Mouse (Mus musculus) spleen, adult 2 months (tissue): ENCODE measurements around the gene Armc6. TPM values are rescaled to one million over a fixed set of nuclear protein-coding genes. Genes with fewer than 3 reads are reported as not detected.

Experiments used
- DNase-seq, 2 experiments: peaks; one replicate each; pipeline versions ENCODE4 v3.0.0 to v3.0.0-alpha.2; 2012 to 2021; ENCODE audit warnings: low spot score in 2 of 2, low read depth in 1 of 2
- H3K27ac ChIP-seq: fragments of 200-500 bp; 2 replicates; pipeline ENCODE4 v1.5.1; 2012; ENCODE audit warnings: low read length, inconsistent platforms; ENCODE audit not compliant: insufficient read depth
- H3K27me3 ChIP-seq: fragments of 200-500 bp; 2 replicates; pipeline ENCODE4 v1.6.1; 2012; ENCODE audit warnings: mild to moderate bottlenecking, moderate library complexity, low read length, inconsistent platforms; ENCODE audit not compliant: control insufficient read depth, insufficient read depth
- H3K36me3 ChIP-seq: fragments of 200-500 bp; 2 replicates; pipeline ENCODE4 v1.6.1; 2012; ENCODE audit warnings: mild to moderate bottlenecking, low read length, inconsistent platforms; ENCODE audit not compliant: control insufficient read depth, insufficient read depth
- H3K4me1 ChIP-seq: fragments of 200-500 bp; 2 replicates; pipeline ENCODE4 v1.6.1; 2011; ENCODE audit warnings: inconsistent platforms; ENCODE audit not compliant: control insufficient read depth, insufficient read depth, insufficient read length
- H3K4me3 ChIP-seq: fragments of 200-500 bp; 2 replicates; pipeline ENCODE4 v1.5.1; 2011; ENCODE audit warnings: mild to moderate bottlenecking, inconsistent platforms; ENCODE audit not compliant: insufficient read depth, insufficient read length; ENCODE audit errors: extremely low read depth
- CTCF ChIP-seq: fragments of 200-500 bp; IDR thresholded peaks from 2 replicates; pipeline ENCODE4 v1.5.1; 2011; ENCODE audit warnings: mild to moderate bottlenecking, inconsistent platforms; ENCODE audit not compliant: insufficient read depth, insufficient read length, insufficient replicate concordance; ENCODE audit errors: extremely low read depth
- POLR2A ChIP-seq: fragments of 200-500 bp; IDR thresholded peaks from 2 replicates; pipeline ENCODE4 v1.6.1; 2011; ENCODE audit warnings: low read depth, low read length, inconsistent platforms
- WGBS: fragments of 180-500 bp; shearing (Covaris S2); methylation state at CpG from one replicate; pipeline ENCODE4 v1.1.7; 2018; 5-methylcytosine and 5-hydroxymethylcytosine counted together
- polyA plus RNA-seq: library from polyadenylated mRNA; depleted of rRNA; stranded (reverse); fragments of >200 nt; gene quantifications from 2 replicates; pipeline ENCODE4 v1.2.3, GENCODE M21; 2012; rRNA removed

Armc6 gene
- polyA plus RNA-seq, 1 experiment = 11.5 TPM

GRCm38 (mm10) chr8:70170748-70171147 is 63.5 kb downstream of the Armc6 start:
- Histone ChIP-seq H3K27ac (no peak overlapping the region), H3K4me1 (peaks cover 3% of the 10 kb centered on the region; the same call in 1 of the 2 replicates), H3K4me3 (no peak overlapping the region), H3K27me3 (no peaks in the 10 kb centered on the region), H3K36me3 (no peaks in the 10 kb centered on the region)
- 88% methylated on average over 3 of the region's 3 CpGs for WGBS
- no peak for DNase-seq
- TF ChIP-seq POLR2A = no peak
- TF ChIP-seq CTCF = no peak

Other genes with a start within 250 kb of the Armc6 start
- 45.8 and 64.6 TPM in 2 replicates for gene Gatad2a, start 238.1 kb downstream of the Armc6 start, polyA plus RNA-seq
- gene Mau2, start 191.7 kb downstream of the Armc6 start, polyA plus RNA-seq = 83.3 and 108 TPM in 2 replicates
- gene Sugp1, start 191.7 kb downstream of the Armc6 start, polyA plus RNA-seq = 8.9 and 9.4 TPM in 2 replicates
- 2.0 and 2.3 TPM in 2 replicates for gene Tm6sf2, start 161.5 kb downstream of the Armc6 start, polyA plus RNA-seq
- 0.28 and 0.36 TPM in 2 replicates for gene Hapln4, start 151.0 kb downstream of the Armc6 start, polyA plus RNA-seq
- gene Ncan, start 113.6 kb downstream of the Armc6 start, polyA plus RNA-seq = 0.04 and 0.09 TPM in 2 replicates
- gene Nr2c2ap, start 103.1 kb downstream of the Armc6 start, polyA plus RNA-seq = 14.0 and 16.4 TPM in 2 replicates
- 22.5 and 24.6 TPM in 2 replicates for gene Rfxank, start 95.3 kb downstream of the Armc6 start, polyA plus RNA-seq
- gene Borcs8, start 95.0 kb downstream of the Armc6 start, polyA plus RNA-seq = 55.8 and 73.6 TPM in 2 replicates
- gene Mef2b, start 94.8 kb downstream of the Armc6 start, polyA plus RNA-seq = 2.3 and 4.3 TPM in 2 replicates
- 59.9 and 76.8 TPM in 2 replicates for gene Tmem161a, start 62.1 kb downstream of the Armc6 start, polyA plus RNA-seq
- 16.4 and 18.6 TPM in 2 replicates for gene Slc25a42, start 22.2 kb downstream of the Armc6 start, polyA plus RNA-seq
- 38.3 and 40.0 TPM in 2 replicates for gene Sugp2, start 240 bp downstream of the Armc6 start, polyA plus RNA-seq
- gene Homer3, start 48.4 kb upstream of the Armc6 start, polyA plus RNA-seq = 28.1 and 34.7 TPM in 2 replicates
- gene Ddx49, start 68.0 kb upstream of the Armc6 start, polyA plus RNA-seq = 37.4 and 44.5 TPM in 2 replicates
- gene Cope, start 68.1 kb upstream of the Armc6 start, polyA plus RNA-seq = 200 and 269 TPM in 2 replicates
- gene Cers1, start 81.3 kb upstream of the Armc6 start, polyA plus RNA-seq = 0.52 and 0.61 TPM in 2 replicates
- gene Gdf1, start 95.4 kb upstream of the Armc6 start, polyA plus RNA-seq = 0.33 and 0.40 TPM in 2 replicates
- gene Upf1, start 118.8 kb upstream of the Armc6 start, polyA plus RNA-seq = 38.9 and 43.2 TPM in 2 replicates
- 0.46 and 0.56 TPM in 2 replicates for gene Comp, start 139.1 kb upstream of the Armc6 start, polyA plus RNA-seq
- 18.9 and 22.1 TPM in 2 replicates for gene Crtc1, start 205.1 kb upstream of the Armc6 start, polyA plus RNA-seq
- 21.8 and 30.9 TPM in 2 replicates for gene Klhl26, start 242.5 kb upstream of the Armc6 start, polyA plus RNA-seq